In the genomic region with DNA sequence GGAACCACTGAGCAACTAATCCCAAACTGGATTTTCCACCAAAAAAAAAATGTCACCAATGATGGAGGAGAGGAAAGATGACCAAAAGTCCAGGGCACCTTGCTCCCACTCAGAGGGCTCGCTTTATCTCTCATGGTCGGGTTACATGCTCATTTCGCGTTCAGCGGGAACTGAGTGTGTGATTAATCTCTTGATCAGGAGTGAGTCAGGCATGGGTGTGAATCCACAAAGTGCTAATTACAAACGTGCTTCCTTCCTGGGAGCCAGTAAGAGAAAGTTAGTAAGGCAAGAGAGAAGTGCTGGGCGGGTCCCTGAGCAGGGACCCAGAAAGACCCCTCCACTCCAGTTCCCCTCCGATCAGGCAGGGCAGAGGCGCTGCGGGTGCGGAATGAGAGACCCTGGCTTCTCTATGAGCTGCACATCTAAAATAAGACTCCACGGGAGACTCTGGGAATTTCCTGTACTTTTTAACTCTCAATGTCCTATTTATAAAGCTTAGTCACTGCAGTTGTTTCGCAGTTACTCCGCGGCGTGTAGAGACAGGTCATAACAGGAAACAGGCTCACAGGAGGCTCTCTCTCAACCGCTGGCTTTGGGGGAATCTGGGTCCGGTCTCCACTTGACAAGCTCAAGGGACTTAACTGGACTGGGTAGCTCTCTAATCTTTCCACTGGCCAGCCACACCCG, we compare ENCODE assay signal across 8 mouse cellular contexts. TPM values are rescaled to one million over a fixed set of nuclear protein-coding genes. Genes with fewer than 3 reads are reported as not detected.
A peak's percentile ranks its signal among the peaks of the same experiment; 100 is the strongest.
DNase-seq lines count a peak whose midpoint lies in the region; ATAC-seq lines count a peak whose summit lies in the region.

No protein-coding gene starts in this region.

- no peaks in the 10 kb centered on the region for H3K27me3 ChIP-seq in forebrain, embryonic 16.5 days (replicated peaks; ENCODE audit: control insufficient read depth, insufficient read depth, low read length)

- no peaks in the 10 kb centered on the region for H3K36me3 ChIP-seq in forebrain, embryonic 16.5 days (ENCODE audit: control insufficient read depth, insufficient read depth)

- no peak overlapping the region for H3K9ac ChIP-seq in forebrain, embryonic 16.5 days (replicated peaks; ENCODE audit: low read depth, low read length)

- DNase-seq in CD8-positive naive resting alpha-beta T cell, adult 2 months (ENCODE audit: low read depth in 2 of 2, low spot score in 2 of 2) = peak; percentile 11 to 30
- DNase-seq in adrenal gland, postnatal 14 days = peak; percentile 45
- peak; percentile 58 to 72 for DNase-seq in heart, postnatal 36 days
- DNase-seq in large intestine, adult 2 months (ENCODE audit: low read depth, low spot score) = peak; percentile 44
- peak; percentile 52 for DNase-seq in lung, postnatal 14 days
- peak; percentile 35 to 43 for DNase-seq in right cerebral cortex, postnatal 10 days (ENCODE audit: low spot score in 2 of 2)
- no peak for DNase-seq in cerebellum, postnatal 4 days (ENCODE audit: low spot score in 2 of 2)

- intact Hi-C loops in heart, postnatal 36 days (cut with DNase I) = loop anchor here (1.0 kb wide), 1 partner anchor 36 kb away; no protein-coding TSS in a partner anchor

- no peak overlapping the region for H3K4me3 ChIP-seq in forebrain, embryonic 16.5 days (replicated peaks; ENCODE audit: low read length)

- H3K4me1 ChIP-seq in forebrain, embryonic 16.5 days (replicated peaks; ENCODE audit: control insufficient read depth, insufficient read depth, low read length) = peaks cover 4% of the 10 kb centered on the region; the same call in 1 of the 2 replicates

- no peaks in the 10 kb centered on the region for H3K9me3 ChIP-seq in forebrain, embryonic 16.5 days (ENCODE audit: control insufficient read depth, low read length)

- WGBS in forebrain, embryonic 16.5 days = 62% methylated on average over 19 of the region's 19 CpGs
- WGBS in large intestine, adult 2 months = 6% methylated on average over 19 of the region's 19 CpGs

- no peak for ATAC-seq in forebrain, embryonic 16.5 days

- no peak overlapping the region for H3K4me2 ChIP-seq in forebrain, embryonic 16.5 days (ENCODE audit: low read length)

- peak overlapping the region; percentile 16; the same call in 1 of the 2 replicates for H3K27ac ChIP-seq in forebrain, embryonic 16.5 days (ENCODE audit: low read length)

RNA-seq across cellular contexts. Expression of gene Vcpkmt, which starts 45.0 kb away (rescaled TPM):
- total RNA-seq in adrenal gland, postnatal 14 days (2021) = 8.9 and 12.5 TPM in 2 replicates
- 30.6 and 33.5 TPM in 2 replicates for polyA plus RNA-seq in forebrain, embryonic 16.5 days (2015; fragmentation: Nextera tagmentation; extraction: Ambion mirVana)
- total RNA-seq in heart, postnatal 36 days (2021) = 1 to 10 TPM; 2.7 to 4.9 TPM
- 7.5 and 10.2 TPM in 2 replicates for polyA plus RNA-seq in large intestine, adult 2 months (2012; rRNA removed)

Comparison
In these comparisons a context has a peak if more than half of its experiments do, and no peak if none do; other contexts are left out.
1. DNase-seq: peak in CD8-positive naive resting alpha-beta T cell, adult 2 months (2 of 2), adrenal gland, postnatal 14 days (single experiment), heart, postnatal 36 days (2 of 2), large intestine, adult 2 months (single experiment), lung, postnatal 14 days (single experiment) and right cerebral cortex, postnatal 10 days (2 of 2); none in cerebellum, postnatal 4 days (0 of 2).